Mouse (Mus musculus): ENCODE results near the gene Gsx2. TPM values are rescaled to one million over a fixed set of nuclear protein-coding genes. Genes with fewer than 3 reads are reported as not detected.

Gsx2 gene
- polyA plus RNA-seq (2014; fragmentation: Illumina TruSeq; extraction: RNeasy Lipid Tissue Mini Kit (QIAGEN cat#74804)), result not detected

GRCm38 (mm10) chr5:75075383-75075941, at the start of gene Gsx2:
Gsx2 (plus strand) TSS chr5:75075601.

GRCm38 (mm10) chr5:75044310-75044904, 31.0 kb upstream of the Gsx2 start, which contains the start of gene Chic2:
Chic2 (minus strand) TSS chr5:75044774.

Other genes with a start within 250 kb of the Gsx2 start
- 29.2 TPM for gene Chic2, start 30.8 kb upstream of the Gsx2 start, polyA plus RNA-seq (2014; fragmentation: Illumina TruSeq; extraction: RNeasy Lipid Tissue Mini Kit (QIAGEN cat#74804))
- 104 TPM for gene Pdgfra, start 76.7 kb downstream of the Gsx2 start, polyA plus RNA-seq (2014; fragmentation: Illumina TruSeq; extraction: RNeasy Lipid Tissue Mini Kit (QIAGEN cat#74804))

All from ovary, adult 10 weeks (tissue).